Mouse (Mus musculus): ENCODE measurements around the gene Elovl3. TPM values are rescaled to one million over a fixed set of nuclear protein-coding genes. Genes with fewer than 3 reads are reported as not detected.
A peak's percentile ranks its signal among the peaks of the same experiment; 100 is the strongest.
"Not testable (repeated sequence)": the region's sequence is repeated elsewhere in the genome, so short reads cannot be mapped to it uniquely, and the experiment has no call there.

Elovl3 gene
- polyA plus RNA-seq, 1 experiment: not detected

DNA sequence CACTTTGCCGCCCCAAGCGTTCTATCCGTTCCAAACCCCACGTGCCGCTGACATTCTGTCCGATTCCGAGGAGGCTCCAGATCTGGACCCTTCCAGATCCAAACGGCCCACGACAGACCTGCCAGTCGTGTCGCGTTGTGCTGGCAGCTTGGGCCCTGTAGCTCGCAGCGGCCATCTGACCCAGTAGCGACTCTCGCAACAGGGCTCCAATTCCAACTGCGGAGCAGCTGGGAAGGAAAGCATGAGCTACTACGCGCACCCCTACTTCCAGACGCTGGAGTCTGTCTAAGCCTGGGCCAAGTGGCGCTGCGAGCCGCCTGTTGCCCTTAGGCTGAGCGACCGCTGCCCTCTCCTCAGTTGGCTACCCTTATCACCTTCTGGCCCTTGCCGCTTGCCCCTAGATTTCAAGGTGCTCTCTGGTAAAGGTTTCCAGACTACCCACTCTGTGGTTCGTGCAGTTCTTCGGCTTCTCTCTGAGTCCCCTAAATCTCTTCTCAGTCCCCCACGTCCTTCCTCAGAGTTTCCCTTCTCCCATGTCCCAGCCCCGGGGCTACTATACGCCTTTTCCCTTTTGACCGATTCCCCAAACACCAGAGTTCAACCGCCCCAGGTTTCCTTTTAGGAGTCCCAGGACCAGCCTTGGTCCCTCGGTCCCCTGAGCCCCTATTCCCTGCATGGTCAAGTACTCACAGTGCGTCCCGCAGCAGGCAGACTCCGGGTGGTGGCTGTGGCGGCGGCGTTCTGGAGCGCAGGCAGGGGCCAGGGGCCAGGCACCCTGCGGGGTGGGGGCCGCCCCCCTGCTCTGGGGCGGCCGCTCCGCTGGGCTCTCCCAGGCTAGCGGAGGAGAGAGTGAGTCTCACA is 16.0 kb downstream of the Elovl3 start, which contains the start of gene Pitx3:
TSS of gene Pitx3 (minus strand) at position 816 of the 861 bp plus-strand sequence.
- peaks cover 26% of the 10 kb centered on the region for H3K4me1 ChIP-seq (ENCODE audit: control insufficient read depth)
- no peak for TF ChIP-seq TAL1 (IDR thresholded peaks at IDR 0.05; ENCODE audit: low read length)
- TF ChIP-seq GATA1 (IDR thresholded peaks at IDR 0.05; ENCODE audit: low read length): no peak
- H3K27me3 ChIP-seq (ENCODE audit: control insufficient read depth): peaks cover 91% of the 10 kb centered on the region
- H3K4me3 ChIP-seq (replicated peaks): peak within 1 kb of the TSS; percentile 56
- H3K36me3 ChIP-seq (ENCODE audit: control insufficient read depth): no peaks in the 10 kb centered on the region
- H3K9me3 ChIP-seq (ENCODE audit: control insufficient read depth, low read length): peaks cover 8% of the 10 kb centered on the region

DNA sequence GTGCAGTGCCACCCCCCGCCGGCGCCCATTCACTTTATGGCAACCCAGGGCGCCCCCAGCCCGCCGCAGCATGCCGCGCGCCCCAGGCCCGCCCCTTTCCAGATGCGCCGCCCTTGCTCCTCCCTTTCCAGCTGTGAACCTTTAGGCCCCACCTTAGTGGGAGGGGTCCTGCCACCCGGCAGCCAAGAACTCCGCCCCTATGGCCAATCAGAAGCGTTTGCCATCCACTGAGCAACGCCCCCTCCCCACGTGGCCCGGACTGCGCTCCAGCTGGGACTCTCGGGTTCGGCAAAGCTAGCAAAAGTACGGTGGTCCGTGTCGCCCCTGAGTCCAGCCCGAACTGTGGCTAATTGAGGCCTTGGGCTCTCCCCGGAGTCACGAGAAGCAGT is 16.7 kb downstream of the Elovl3 start:
- TF ChIP-seq GATA1 (IDR thresholded peaks at IDR 0.05; ENCODE audit: low read length) (no peak), TAL1 (IDR thresholded peaks at IDR 0.05; ENCODE audit: low read length) (no peak)
- Histone ChIP-seq H3K36me3 (ENCODE audit: control insufficient read depth) (no peaks in the 10 kb centered on the region), H3K27me3 (ENCODE audit: control insufficient read depth) (peaks cover 85% of the 10 kb centered on the region), H3K4me3 (replicated peaks) (peak overlapping the region; percentile 56), H3K9me3 (ENCODE audit: control insufficient read depth, low read length) (peaks cover 8% of the 10 kb centered on the region), H3K4me1 (ENCODE audit: control insufficient read depth) (peaks cover 32% of the 10 kb centered on the region)

DNA sequence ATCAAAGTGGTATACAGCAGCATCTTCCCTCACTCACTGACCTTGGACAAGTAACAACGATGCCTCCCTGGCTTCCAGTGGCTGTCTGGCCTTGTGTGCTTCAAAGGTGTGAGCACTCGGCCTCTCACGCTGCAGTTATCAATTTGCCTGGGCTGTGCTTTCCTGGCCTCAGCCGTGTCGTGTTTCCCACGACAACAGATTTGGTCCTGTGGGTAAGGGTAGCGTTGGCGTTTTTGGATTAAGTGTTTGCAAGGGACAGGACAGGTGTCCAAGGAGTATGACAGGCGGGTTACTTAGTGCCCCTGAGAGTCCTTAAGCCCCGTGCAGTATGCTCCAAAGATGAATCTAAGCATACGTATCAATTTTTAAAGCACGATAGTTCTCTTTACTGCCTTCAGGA is 17.4 kb downstream of the Elovl3 start:
- H3K4me1 ChIP-seq (ENCODE audit: control insufficient read depth): peaks cover 40% of the 10 kb centered on the region
- no peak for TF ChIP-seq TAL1 (IDR thresholded peaks at IDR 0.05; ENCODE audit: low read length)
- TF ChIP-seq GATA1 (IDR thresholded peaks at IDR 0.05; ENCODE audit: low read length): no peak
- H3K9me3 ChIP-seq (ENCODE audit: control insufficient read depth, low read length): peaks cover 8% of the 10 kb centered on the region
- peaks cover 78% of the 10 kb centered on the region for H3K27me3 ChIP-seq (ENCODE audit: control insufficient read depth)
- H3K36me3 ChIP-seq (ENCODE audit: control insufficient read depth): peaks cover 3% of the 10 kb centered on the region
- no peak overlapping the region for H3K4me3 ChIP-seq (replicated peaks)

DNA sequence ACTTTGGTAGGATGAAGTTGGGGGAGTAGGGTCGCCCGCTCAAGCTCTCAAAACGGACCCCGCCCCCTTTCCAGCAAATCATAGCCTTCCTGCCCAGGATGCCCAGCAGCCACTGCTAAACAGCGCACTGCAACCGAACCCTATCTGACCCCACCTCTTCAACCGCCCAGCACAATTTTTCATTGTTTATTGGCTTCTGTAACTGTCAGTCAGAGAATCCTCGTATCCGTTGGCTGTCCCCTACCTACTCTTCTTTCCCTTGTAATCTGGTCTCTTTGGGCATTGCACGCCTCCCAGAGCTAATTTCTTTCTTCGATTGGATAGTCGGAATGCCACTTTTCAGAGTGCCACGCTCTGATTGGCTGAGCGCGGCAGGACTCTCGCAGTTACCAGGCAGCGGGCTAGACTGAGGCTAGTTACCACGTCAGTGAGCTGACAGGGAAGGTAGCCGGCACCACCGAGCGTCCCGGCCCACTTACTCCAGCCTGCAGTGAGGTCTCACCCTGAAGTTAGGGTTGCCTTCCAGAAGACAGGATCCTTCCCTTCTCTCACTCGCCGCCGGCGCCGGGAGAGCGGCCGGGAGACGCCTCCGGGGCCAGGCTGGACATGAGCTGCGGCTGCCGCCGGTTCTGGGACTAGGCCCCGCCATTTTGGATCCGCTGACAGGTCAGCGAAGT is 20.6 kb downstream of the Elovl3 start, which contains the start of gene Gbf1:
TSS of gene Gbf1 (plus strand) at position 383 of the 677 bp plus-strand sequence.
- H3K9me3 ChIP-seq (ENCODE audit: control insufficient read depth, low read length): peaks cover 7% of the 10 kb centered on the region
- H3K27me3 ChIP-seq (ENCODE audit: control insufficient read depth): peaks cover 46% of the 10 kb centered on the region
- peak within 1 kb of the TSS; percentile 77 for H3K4me3 ChIP-seq (replicated peaks)
- TF ChIP-seq GATA1 (IDR thresholded peaks at IDR 0.05; ENCODE audit: low read length) (no peak; the same call in 1 of the 2 replicates), TAL1 (IDR thresholded peaks at IDR 0.05; ENCODE audit: low read length) (no peak)
- peaks cover 10% of the 10 kb centered on the region for H3K36me3 ChIP-seq (ENCODE audit: control insufficient read depth)
- peaks cover 47% of the 10 kb centered on the region for H3K4me1 ChIP-seq (ENCODE audit: control insufficient read depth)

DNA sequence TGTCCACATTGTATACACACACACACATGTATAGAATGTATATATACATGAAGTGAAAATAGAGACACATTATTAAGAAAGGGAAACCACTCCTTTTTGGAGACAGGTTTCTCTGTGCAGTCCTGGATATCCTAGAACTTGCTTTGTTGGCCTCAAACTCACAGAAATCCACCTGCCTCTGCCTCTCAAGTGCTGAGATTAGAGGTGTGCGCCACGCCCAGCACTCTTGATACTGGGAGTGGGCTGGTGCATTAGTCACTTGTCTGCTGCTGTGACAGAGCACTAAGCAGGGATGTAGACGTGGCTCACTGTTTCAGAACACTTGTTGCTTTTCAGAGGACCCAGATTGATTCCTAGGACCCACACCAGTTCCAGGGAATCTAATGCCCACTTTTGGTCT is 34.3 kb downstream of the Elovl3 start:
- no peaks in the 10 kb centered on the region for H3K27me3 ChIP-seq (ENCODE audit: control insufficient read depth)
- TF ChIP-seq GATA1 (IDR thresholded peaks at IDR 0.05; ENCODE audit: low read length) (no peak), TAL1 (IDR thresholded peaks at IDR 0.05; ENCODE audit: low read length) (no peak)
- peaks cover 47% of the 10 kb centered on the region for H3K36me3 ChIP-seq (ENCODE audit: control insufficient read depth)
- no peaks in the 10 kb centered on the region for H3K4me1 ChIP-seq (ENCODE audit: control insufficient read depth)
- peaks cover under 1% of the 10 kb centered on the region; the same call in 1 of the 2 replicates for H3K9me3 ChIP-seq (ENCODE audit: control insufficient read depth, low read length)
- H3K4me3 ChIP-seq (replicated peaks): no peak overlapping the region

DNA sequence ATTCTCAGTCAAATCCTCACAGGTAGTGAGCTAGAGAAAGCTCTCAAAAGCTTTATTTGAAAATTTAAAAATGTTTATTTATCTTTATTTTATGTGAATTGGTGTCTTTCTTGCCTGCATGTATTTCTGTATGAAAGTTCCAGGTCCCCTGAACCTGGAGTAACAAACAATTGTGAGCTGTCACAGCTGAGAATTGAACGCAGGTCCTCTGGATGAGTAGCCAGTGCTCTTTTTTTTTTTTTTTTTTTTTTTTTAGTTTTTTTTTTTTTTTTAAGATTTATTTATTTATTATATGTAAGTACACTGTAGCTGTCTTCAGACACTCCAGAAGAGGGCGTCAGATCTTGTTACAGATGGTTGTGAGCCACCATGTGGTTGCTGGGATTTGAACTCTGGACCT is 35.5 kb downstream of the Elovl3 start:
- not testable (repeated sequence) for H3K4me1 ChIP-seq (ENCODE audit: control insufficient read depth); H3K9me3 ChIP-seq (ENCODE audit: control insufficient read depth, low read length); H3K27me3 ChIP-seq (ENCODE audit: control insufficient read depth); H3K4me3 ChIP-seq (replicated peaks)
- peaks cover 56% of the 10 kb centered on the region for H3K36me3 ChIP-seq (ENCODE audit: control insufficient read depth)

DNA sequence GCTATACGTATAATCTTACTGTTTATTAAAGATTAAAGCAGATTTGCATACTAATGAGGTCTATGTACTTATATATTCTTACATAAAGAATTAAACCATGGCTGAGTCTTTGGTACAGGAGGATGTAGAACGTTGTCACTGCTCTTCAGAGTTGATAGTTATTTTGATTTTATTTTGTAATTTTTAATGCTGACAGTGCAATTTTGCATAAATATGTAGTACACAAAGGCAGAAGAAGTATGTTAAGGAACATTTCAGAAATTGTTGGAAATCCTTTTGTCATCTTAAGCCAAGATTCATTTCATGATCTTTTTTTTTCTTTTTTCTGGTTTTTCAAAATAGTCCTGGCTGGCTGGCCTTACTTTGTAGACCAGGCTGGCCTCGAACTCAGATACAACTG is 37.7 kb downstream of the Elovl3 start:
- H3K36me3 ChIP-seq (ENCODE audit: control insufficient read depth): peaks cover 47% of the 10 kb centered on the region
- H3K27me3 ChIP-seq (ENCODE audit: control insufficient read depth): no peaks in the 10 kb centered on the region
- H3K9me3 ChIP-seq (ENCODE audit: control insufficient read depth, low read length): no peaks in the 10 kb centered on the region
- TF ChIP-seq GATA1 (IDR thresholded peaks at IDR 0.05; ENCODE audit: low read length) (no peak), TAL1 (IDR thresholded peaks at IDR 0.05; ENCODE audit: low read length) (no peak)
- H3K4me3 ChIP-seq (replicated peaks): no peak overlapping the region
- no peaks in the 10 kb centered on the region for H3K4me1 ChIP-seq (ENCODE audit: control insufficient read depth)

DNA sequence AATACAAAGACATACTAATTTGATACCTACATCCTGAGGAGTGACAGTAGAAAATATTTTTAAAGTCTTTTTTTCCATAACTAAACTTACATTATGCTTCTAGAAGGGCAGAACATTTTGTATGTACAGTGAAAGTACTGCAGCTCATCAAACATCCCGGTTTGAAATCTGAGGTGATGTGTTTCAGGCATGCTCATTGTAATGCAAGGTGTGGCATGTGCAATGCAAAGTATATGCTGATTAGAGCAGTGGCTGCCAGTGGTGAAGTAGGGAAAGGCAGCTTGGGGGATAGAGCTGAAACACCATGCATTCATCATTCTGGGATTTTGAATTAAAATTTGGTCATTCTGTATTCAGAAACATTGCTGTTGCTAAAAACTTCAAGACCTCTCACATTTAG is 38.2 kb downstream of the Elovl3 start:
- Histone ChIP-seq H3K27me3 (ENCODE audit: control insufficient read depth) (no peaks in the 10 kb centered on the region), H3K4me1 (ENCODE audit: control insufficient read depth) (no peaks in the 10 kb centered on the region), H3K36me3 (ENCODE audit: control insufficient read depth) (peaks cover 42% of the 10 kb centered on the region), H3K9me3 (ENCODE audit: control insufficient read depth, low read length) (no peaks in the 10 kb centered on the region), H3K4me3 (replicated peaks) (no peak overlapping the region)
- no peak for TF ChIP-seq GATA1 (IDR thresholded peaks at IDR 0.05; ENCODE audit: low read length)
- TF ChIP-seq TAL1 (IDR thresholded peaks at IDR 0.05; ENCODE audit: low read length): no peak

DNA sequence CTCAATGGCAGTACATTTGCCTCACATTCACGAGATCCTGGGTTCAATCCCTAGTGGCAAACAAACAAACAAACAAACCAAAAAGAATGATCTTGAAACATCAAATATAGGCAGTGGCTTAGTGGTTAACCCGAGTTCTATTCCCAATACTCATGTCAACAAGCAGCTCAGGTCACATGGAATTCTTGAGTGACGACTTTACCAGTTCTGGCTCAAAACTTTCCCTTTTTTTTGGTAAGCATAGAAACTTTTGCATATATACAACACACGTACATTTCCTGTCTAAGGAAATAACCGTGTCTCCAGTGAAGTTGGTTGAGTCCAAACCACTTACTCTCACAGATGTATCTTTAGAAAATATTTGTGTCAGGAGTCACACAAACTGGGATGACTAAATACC is 40.8 kb downstream of the Elovl3 start:
- Histone ChIP-seq H3K27me3 (ENCODE audit: control insufficient read depth) (no peaks in the 10 kb centered on the region), H3K36me3 (ENCODE audit: control insufficient read depth) (peaks cover 26% of the 10 kb centered on the region), H3K4me1 (ENCODE audit: control insufficient read depth) (no peaks in the 10 kb centered on the region), H3K9me3 (ENCODE audit: control insufficient read depth, low read length) (no peaks in the 10 kb centered on the region), H3K4me3 (replicated peaks) (no peak overlapping the region)
- TF ChIP-seq TAL1 (IDR thresholded peaks at IDR 0.05; ENCODE audit: low read length) (no peak), GATA1 (IDR thresholded peaks at IDR 0.05; ENCODE audit: low read length) (no peak)
